Mouse (Mus musculus) kidney, embryonic 14.5 days (tissue): Measurements from ENCODE around the gene Cdk14. TPM values are rescaled to one million over a fixed set of nuclear protein-coding genes. Genes with fewer than 3 reads are reported as not detected.

Experiments used
- ATAC-seq: fragments of 200-750 bp; cut with Nextera tagmentation; 2 replicates; pipeline ENCODE4 v1.8.0; 2017; ENCODE audit warnings: moderate number of reproducible peaks, mild to moderate bottlenecking, moderate TSS enrichment, moderate library complexity; ENCODE audit not compliant: low FRiP score, low TSS enrichment
- H3K27ac ChIP-seq: fragments of 300-500 bp; sonication (generic); 2 replicates; pipeline ENCODE4 v1.5.1; 2014; ENCODE audit warnings: low read depth, mild to moderate bottlenecking, low read length, moderate library complexity, mixed read lengths
- H3K27me3 ChIP-seq: fragments of 300-500 bp; sonication (generic); 2 replicates; pipeline ENCODE4 v1.6.1; 2014; ENCODE audit warnings: mild to moderate bottlenecking, low read length; ENCODE audit not compliant: control insufficient read depth, insufficient read depth
- H3K36me3 ChIP-seq: fragments of 300-500 bp; sonication (generic); 2 replicates; pipeline ENCODE4 v1.6.1; 2014; ENCODE audit warnings: low read length, mixed read lengths; ENCODE audit not compliant: control insufficient read depth, insufficient read depth
- H3K4me1 ChIP-seq: fragments of 300-500 bp; sonication (generic); 2 replicates; pipeline ENCODE4 v1.6.1; 2014; ENCODE audit warnings: low read length, mixed read lengths; ENCODE audit not compliant: control insufficient read depth, insufficient read depth
- H3K4me2 ChIP-seq: fragments of 300-500 bp; sonication (generic); replicated peaks from 2 replicates; pipeline ENCODE4 v1.6.1; 2014; ENCODE audit warnings: low read depth, mild to moderate bottlenecking, low read length
- H3K4me3 ChIP-seq: fragments of 300-500 bp; sonication (generic); 2 replicates; pipeline ENCODE4 v1.5.1; 2014; ENCODE audit warnings: mild to moderate bottlenecking, low read length
- H3K9ac ChIP-seq: fragments of 300-500 bp; sonication (generic); 2 replicates; pipeline ENCODE4 v1.6.1; 2014; ENCODE audit warnings: low read depth, mild to moderate bottlenecking, low read length, moderate library complexity
- H3K9me3 ChIP-seq: fragments of 300-500 bp; sonication (generic); 2 replicates; pipeline ENCODE4 v1.6.1; 2016; ENCODE audit warnings: low read length; ENCODE audit not compliant: control insufficient read depth
- WGBS: fragments of 180-500 bp; shearing (Covaris S2); extraction: QIAGEN DNeasy Blood & Tissue Kit; methylation state at CpG from one replicate; pipeline ENCODE4 v1.1.7; 2014; 5-methylcytosine and 5-hydroxymethylcytosine counted together
- polyA plus RNA-seq: library from polyadenylated mRNA; unstranded; fragments of >200 nt; fragmentation: Nextera tagmentation; extraction: Ambion mirVana; gene quantifications from 2 replicates; pipeline ENCODE4 v1.2.1, GENCODE M21; 2014

The Cdk14 gene
- polyA plus RNA-seq, 1 experiment from 2014 or later: 18.9 TPM

DNA sequence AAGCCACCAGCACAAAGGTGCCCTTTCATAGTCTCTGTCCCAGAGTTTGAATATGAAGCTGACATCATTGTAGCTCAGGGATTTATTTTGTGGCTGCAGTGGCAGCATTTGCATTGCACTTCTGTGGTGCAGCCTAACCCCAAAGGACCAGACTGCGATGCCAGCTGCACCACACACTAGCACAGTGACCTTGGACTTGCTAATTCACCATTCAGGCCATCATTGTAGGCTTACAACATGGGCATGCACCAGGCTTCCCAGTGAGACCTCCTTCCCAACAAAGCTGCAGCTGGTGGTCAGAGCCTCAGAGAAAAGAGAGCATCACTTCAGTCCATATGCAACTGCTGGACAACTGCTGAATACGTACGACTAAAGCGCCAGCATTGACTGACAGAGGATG is 629.8 kb downstream of the Cdk14 start:
- Histone ChIP-seq H3K9me3 (no peaks in the 10 kb centered on the region), H3K4me2 (no peak overlapping the region), H3K9ac (no peak overlapping the region), H3K4me1 (no peaks in the 10 kb centered on the region), H3K27ac (no peak overlapping the region), H3K4me3 (no peak overlapping the region), H3K36me3 (no peaks in the 10 kb centered on the region), H3K27me3 (no peaks in the 10 kb centered on the region)
- no peak for ATAC-seq
- WGBS: 98% methylated on average over 4 of the region's 4 CpGs

DNA sequence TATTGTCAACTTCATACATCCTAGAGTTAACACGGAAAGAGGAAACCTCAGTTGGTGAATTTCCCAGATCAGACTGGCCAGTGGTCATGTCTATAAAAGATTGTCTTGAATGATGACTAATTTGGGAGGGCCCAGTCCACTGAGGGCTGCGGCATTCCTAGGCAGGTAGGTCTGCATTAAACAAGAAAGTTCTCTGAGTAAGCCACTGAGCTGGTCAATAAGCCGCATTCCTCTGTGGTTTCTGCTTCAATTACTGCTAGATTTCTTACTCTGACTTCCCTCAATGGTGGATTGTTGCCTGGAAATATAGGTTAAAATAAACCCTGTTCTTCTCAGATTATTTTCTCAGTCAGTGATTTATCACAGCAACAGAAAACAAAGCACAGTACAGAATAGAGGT is 631.6 kb downstream of the Cdk14 start:
- H3K27me3 ChIP-seq: no peaks in the 10 kb centered on the region
- no peak for ATAC-seq
- no peak overlapping the region for H3K4me3 ChIP-seq
- no peaks in the 10 kb centered on the region for H3K36me3 ChIP-seq
- 90% methylated on average over 3 of the region's 3 CpGs for WGBS
- no peak overlapping the region for H3K4me2 ChIP-seq
- H3K9me3 ChIP-seq: no peaks in the 10 kb centered on the region
- H3K27ac ChIP-seq: no peak overlapping the region
- no peaks in the 10 kb centered on the region for H3K4me1 ChIP-seq
- H3K9ac ChIP-seq: no peak overlapping the region

DNA sequence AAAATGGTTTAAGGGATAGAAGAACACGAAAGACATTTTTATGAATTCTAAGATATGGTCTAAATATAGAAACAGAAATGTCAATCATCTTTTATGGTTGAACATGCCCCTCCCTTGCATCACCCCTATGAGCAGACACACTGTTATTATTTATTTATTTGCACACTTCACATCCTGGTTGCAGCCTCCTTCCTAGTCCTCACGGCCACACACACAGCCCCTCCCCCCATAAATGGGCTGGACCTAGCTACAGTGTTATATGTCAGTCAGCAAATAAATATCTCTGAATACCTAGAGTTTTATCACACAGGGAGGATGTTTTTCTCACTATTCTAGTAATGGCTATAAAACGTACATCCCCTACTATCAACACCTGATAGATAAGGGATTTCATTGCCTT is 633.3 kb downstream of the Cdk14 start:
- Histone ChIP-seq H3K36me3 (no peaks in the 10 kb centered on the region), H3K4me3 (no peak overlapping the region), H3K4me1 (no peaks in the 10 kb centered on the region), H3K9me3 (no peaks in the 10 kb centered on the region), H3K27me3 (no peaks in the 10 kb centered on the region), H3K4me2 (no peak overlapping the region), H3K27ac (no peak overlapping the region), H3K9ac (no peak overlapping the region)
- 76% methylated on average over 3 of the region's 3 CpGs for WGBS
- no peak for ATAC-seq

DNA sequence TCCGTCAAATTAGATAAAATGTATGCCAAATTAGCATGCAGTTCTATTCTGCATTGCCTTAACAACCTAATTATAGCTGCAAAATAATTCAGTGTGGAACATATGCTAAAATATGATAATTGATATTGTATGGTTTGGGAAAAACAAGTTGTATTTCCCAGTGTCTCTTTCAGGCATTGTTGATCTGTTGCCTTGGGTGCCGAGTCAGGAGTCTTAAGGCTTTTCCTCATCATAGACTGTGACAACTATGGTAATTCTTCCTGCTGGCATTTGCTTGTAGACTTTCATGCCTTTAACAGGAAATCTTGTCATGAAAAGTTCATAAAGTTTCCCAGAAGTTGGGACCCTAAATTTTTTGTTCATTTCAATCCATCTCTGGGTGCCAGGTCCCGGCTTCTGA is 641.8 kb downstream of the Cdk14 start:
- H3K4me2 ChIP-seq: no peak overlapping the region
- no peak overlapping the region for H3K4me3 ChIP-seq
- ATAC-seq: no peak
- H3K27ac ChIP-seq: no peak overlapping the region
- no peak overlapping the region for H3K9ac ChIP-seq
- H3K27me3 ChIP-seq: no peaks in the 10 kb centered on the region
- WGBS: 89% methylated on average over 3 of the region's 3 CpGs
- no peaks in the 10 kb centered on the region for H3K4me1 ChIP-seq
- no peaks in the 10 kb centered on the region for H3K36me3 ChIP-seq
- H3K9me3 ChIP-seq: no peaks in the 10 kb centered on the region

DNA sequence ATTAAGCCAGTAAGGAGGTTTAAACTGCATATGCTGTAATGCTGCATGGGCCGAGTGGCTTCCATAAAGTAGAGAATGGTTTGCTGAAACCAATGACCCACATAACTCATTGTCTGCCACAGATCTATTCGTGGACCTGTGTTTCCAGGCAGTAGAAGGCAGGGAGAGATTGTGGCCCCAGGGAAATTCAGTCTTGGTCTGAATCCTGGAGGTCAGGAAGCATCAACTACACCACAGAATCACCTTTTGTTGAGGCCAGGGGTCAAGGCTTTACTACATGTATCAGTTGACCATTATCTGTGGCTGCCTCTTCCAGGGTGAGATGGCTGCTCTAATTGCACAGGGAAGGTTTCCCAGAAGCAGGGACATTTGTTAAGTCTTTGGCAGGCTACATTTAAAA is 643.6 kb downstream of the Cdk14 start:
- H3K9me3 ChIP-seq: no peaks in the 10 kb centered on the region
- no peak overlapping the region for H3K4me2 ChIP-seq
- no peak for ATAC-seq
- no peaks in the 10 kb centered on the region for H3K36me3 ChIP-seq
- no peak overlapping the region for H3K9ac ChIP-seq
- 13% methylated on average over 2 of the region's 2 CpGs for WGBS
- no peaks in the 10 kb centered on the region for H3K4me1 ChIP-seq
- no peaks in the 10 kb centered on the region for H3K27me3 ChIP-seq
- H3K4me3 ChIP-seq: no peak overlapping the region
- H3K27ac ChIP-seq: no peak overlapping the region

DNA sequence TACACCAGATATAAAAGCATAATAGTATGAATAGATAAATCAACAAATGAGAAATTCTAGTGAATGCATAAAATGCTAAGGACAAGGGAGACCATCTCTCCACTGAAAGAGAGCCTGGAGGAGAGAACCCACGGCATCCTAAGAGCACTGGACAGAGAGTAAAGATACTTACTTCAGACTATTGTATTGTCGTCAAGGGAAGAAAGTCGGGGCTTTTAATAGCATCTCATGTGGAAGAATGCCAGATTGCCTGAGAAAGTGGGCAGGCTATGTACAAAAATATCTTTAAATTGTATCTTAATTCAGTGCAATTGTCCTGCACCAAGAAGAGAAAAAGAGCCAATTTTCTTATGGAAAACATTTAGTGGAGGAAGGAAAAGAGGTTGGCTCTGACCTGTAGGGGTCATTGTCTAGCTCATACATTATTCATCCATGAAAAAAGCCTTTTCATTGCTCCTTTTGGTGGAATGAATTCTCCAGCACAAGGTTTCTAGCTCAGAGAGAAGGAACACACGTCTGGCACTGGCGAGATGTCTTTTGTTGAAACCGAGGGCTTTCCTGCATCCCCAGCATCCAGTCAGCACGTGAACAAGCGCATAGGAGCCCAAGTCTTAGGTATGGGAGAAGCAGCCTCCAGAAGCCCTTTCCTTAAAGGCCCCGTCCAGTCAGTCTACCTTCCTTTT is 646.9 kb downstream of the Cdk14 start:
- 66% methylated on average over 9 of the region's 9 CpGs for WGBS
- H3K36me3 ChIP-seq: no peaks in the 10 kb centered on the region
- no peaks in the 10 kb centered on the region for H3K9me3 ChIP-seq
- no peak overlapping the region for H3K27ac ChIP-seq
- H3K4me3 ChIP-seq: no peak overlapping the region
- no peaks in the 10 kb centered on the region for H3K27me3 ChIP-seq
- no peak overlapping the region for H3K4me2 ChIP-seq
- ATAC-seq: no peak
- H3K9ac ChIP-seq: no peak overlapping the region
- no peaks in the 10 kb centered on the region for H3K4me1 ChIP-seq

DNA sequence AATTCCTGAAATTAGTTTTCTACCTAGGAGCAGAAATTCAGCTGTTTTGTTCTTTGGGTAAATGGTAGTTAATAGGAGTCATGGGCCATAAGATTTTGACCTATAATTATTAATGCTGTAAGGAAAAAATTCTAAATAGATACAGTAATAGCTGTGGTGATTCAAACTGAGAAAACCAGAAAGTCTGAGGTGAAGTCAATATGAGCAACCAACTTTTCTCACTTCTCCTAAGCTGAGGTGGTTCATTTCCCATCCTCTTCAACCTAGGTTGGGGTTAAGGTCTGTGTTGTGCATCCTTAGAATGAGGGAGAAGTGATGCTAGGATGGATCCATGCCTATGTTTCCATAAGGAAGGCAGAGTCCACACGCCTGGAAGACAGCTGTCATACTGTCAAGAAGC is 649.5 kb downstream of the Cdk14 start:
- no peaks in the 10 kb centered on the region for H3K4me1 ChIP-seq
- ATAC-seq: no peak
- no peak overlapping the region for H3K4me3 ChIP-seq
- no peaks in the 10 kb centered on the region for H3K9me3 ChIP-seq
- H3K9ac ChIP-seq: no peak overlapping the region
- no peak overlapping the region for H3K27ac ChIP-seq
- no peaks in the 10 kb centered on the region for H3K27me3 ChIP-seq
- H3K36me3 ChIP-seq: no peaks in the 10 kb centered on the region
- WGBS: 82% methylated on average over 1 of the region's 1 CpGs
- H3K4me2 ChIP-seq: no peak overlapping the region

DNA sequence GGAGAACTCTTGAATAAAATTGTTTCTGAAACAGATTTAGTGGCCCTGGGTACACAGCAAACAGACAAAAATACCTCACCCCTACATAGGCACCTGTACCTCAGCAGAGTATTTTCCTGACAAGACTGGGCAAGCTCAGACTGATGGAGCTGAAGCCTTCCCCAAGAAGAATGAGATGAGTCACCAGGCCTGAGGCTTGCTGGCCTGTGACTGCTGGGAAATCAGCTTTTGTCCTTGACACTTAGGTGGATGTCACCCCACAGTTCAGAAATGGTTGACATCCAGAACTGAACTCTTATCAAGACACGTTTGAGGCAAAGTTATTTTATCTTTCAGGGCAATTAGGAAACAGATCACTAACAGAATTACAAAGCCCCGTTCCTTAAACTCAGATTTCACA is 652.2 kb downstream of the Cdk14 start:
- 65% methylated on average over 2 of the region's 2 CpGs for WGBS
- ATAC-seq: no peak

DNA sequence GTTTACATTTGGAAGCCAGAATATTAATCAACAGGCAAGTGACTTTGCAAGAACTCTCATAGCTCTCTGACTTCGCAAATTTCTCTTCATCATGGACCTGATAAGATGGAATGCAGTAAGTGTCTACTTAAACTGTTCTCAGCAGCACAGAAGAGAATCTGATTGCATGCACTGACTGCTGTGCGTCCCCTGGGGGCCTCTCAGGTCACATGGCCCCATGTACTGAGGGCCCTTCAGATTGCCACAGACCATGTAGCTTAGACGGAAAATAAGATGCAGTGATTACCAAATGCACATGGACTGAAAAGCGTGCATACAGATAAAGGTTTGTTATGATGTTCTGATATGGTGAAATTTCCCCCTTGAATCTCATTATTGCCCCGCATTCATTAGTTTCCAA is 653.4 kb downstream of the Cdk14 start:
- no peak overlapping the region for H3K4me3 ChIP-seq
- ATAC-seq: no peak
- no peaks in the 10 kb centered on the region for H3K9me3 ChIP-seq
- H3K27me3 ChIP-seq: no peaks in the 10 kb centered on the region
- H3K36me3 ChIP-seq: no peaks in the 10 kb centered on the region
- WGBS: 79% methylated on average over 5 of the region's 5 CpGs
- H3K9ac ChIP-seq: no peak overlapping the region
- no peak overlapping the region for H3K27ac ChIP-seq
- no peak overlapping the region for H3K4me2 ChIP-seq
- H3K4me1 ChIP-seq: no peaks in the 10 kb centered on the region

More for the DNA sequence above, 652.2 kb downstream of the Cdk14 start:
- H3K4me1 ChIP-seq: no peaks in the 10 kb centered on the region
- no peaks in the 10 kb centered on the region for H3K9me3 ChIP-seq
- no peak overlapping the region for H3K27ac ChIP-seq
- no peaks in the 10 kb centered on the region for H3K27me3 ChIP-seq
- H3K4me3 ChIP-seq: no peak overlapping the region
- no peak overlapping the region for H3K4me2 ChIP-seq
- H3K9ac ChIP-seq: no peak overlapping the region
- H3K36me3 ChIP-seq: no peaks in the 10 kb centered on the region
